In the genomic region with DNA sequence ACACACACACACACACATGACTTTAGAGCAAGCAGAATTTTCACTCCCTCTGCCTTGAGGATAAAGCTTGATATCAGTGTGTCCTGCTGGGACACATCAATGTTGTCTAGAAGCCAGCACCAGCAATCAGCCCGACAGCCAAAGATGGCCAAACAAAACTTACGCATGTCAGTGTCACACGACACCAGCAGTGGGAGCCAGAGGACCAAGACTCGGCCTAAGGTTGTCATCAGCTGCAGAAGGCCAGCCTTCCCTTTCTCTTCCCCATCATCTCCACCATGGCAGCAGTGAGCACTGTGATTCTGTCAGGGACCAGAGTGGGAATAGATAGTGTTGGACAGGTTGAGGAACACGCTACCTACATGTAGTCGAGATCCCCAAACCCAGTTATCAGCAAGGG, we compare ENCODE assay signal across 8 mouse cellular contexts. TPM values are rescaled to one million over a fixed set of nuclear protein-coding genes. Genes with fewer than 3 reads are reported as not detected.
DNase-seq lines count a peak whose midpoint lies in the region; ATAC-seq and TF ChIP-seq lines count a peak whose summit lies in the region.

No protein-coding gene starts in this region.

- no peak overlapping the region for H3K4me3 ChIP-seq in thymus, adult 2 months (ENCODE audit: control insufficient read depth, insufficient read depth, low read length)
- no peak overlapping the region for H3K4me3 ChIP-seq in lung, adult 2 months (replicated peaks; ENCODE audit: extremely low read depth, low read depth, low read length)
- H3K4me3 ChIP-seq in stomach, postnatal 0 days (ENCODE audit: low read depth, low read length) = no peak overlapping the region

- H3K4me2 ChIP-seq in stomach, postnatal 0 days (replicated peaks; ENCODE audit: low read depth) = no peak overlapping the region

- TF ChIP-seq POLR2A in thymus, adult 2 months (IDR thresholded peaks at IDR 0.05; ENCODE audit: control insufficient read depth, extremely low read depth, insufficient read depth, low read length, poor library complexity) = no peak
- no peak for TF ChIP-seq POLR2A in lung, adult 2 months (IDR thresholded peaks at IDR 0.05; ENCODE audit: borderline replicate concordance, extremely low read depth, low read depth, low read length)

- no peak overlapping the region for H3K9ac ChIP-seq in stomach, postnatal 0 days (ENCODE audit: low read length)

- no peak for TF ChIP-seq EP300 in stomach, postnatal 0 days (optimal IDR thresholded peaks at IDR 0.05)

- H3K4me1 ChIP-seq in thymus, adult 2 months (replicated peaks; ENCODE audit: control insufficient read depth, insufficient read depth, low read length) = peaks cover 4% of the 10 kb centered on the region; the same call in 1 of the 2 replicates
- peaks cover 2% of the 10 kb centered on the region; the same call in 1 of the 2 replicates for H3K4me1 ChIP-seq in lung, adult 2 months (ENCODE audit: control insufficient read depth, insufficient read depth, low read length)
- 0 out of 2 replicates have a peak, but pooled peaks cover 3% of the 10 kb centered on the region for H3K4me1 ChIP-seq in stomach, postnatal 0 days (replicated peaks; ENCODE audit: control insufficient read depth, insufficient read depth)

- peak; percentile 44 to 61 for DNase-seq in heart, postnatal 10 days
- no peak for DNase-seq in heart, adult 9 months (ENCODE audit: low spot score in 2 of 2)
- DNase-seq in thymus, adult 2 months = peak; percentile 34
- DNase-seq in thymus, adult 18-20 months = no peak
- peak; percentile 45 for DNase-seq in c-Kit-positive CD71-positive TER-119-positive erythroid progenitor cells, embryonic 14.5 days (ENCODE audit: low spot score)
- DNase-seq in lung, adult 2 months = peak; percentile 17
- peak; percentile 72 for DNase-seq in stomach, postnatal 0 days (ENCODE audit: low spot score)
- no peak for DNase-seq in frontal cortex, postnatal 25 days (ENCODE audit: low spot score in 2 of 2)

- no peaks in the 10 kb centered on the region for H3K27me3 ChIP-seq in thymus, adult 2 months (ENCODE audit: control insufficient read depth, insufficient read depth, low read length)
- no peaks in the 10 kb centered on the region for H3K27me3 ChIP-seq in stomach, postnatal 0 days (ENCODE audit: control insufficient read depth, insufficient read depth, low read length)

- H3K9me3 ChIP-seq in stomach, postnatal 0 days (ENCODE audit: control insufficient read depth, low read length) = no peaks in the 10 kb centered on the region

- no peak for TF ChIP-seq CTCF in thymus, adult 2 months (IDR thresholded peaks at IDR 0.05; ENCODE audit: borderline replicate concordance, control insufficient read depth, extremely low read depth, insufficient read depth, low read length, poor library complexity)
- peak; percentile 79 for TF ChIP-seq CTCF in lung, adult 2 months (IDR thresholded peaks at IDR 0.05; ENCODE audit: insufficient read depth, low read length)
- peak; percentile 87 for TF ChIP-seq CTCF in stomach, postnatal 0 days (IDR thresholded peaks at IDR 0.05; ENCODE audit: low read depth)

- peaks cover 6% of the 10 kb centered on the region; the same call in 1 of the 2 replicates for H3K36me3 ChIP-seq in thymus, adult 2 months (ENCODE audit: control insufficient read depth, insufficient read depth, low read length)
- 0 out of 2 replicates have a peak, but pooled peaks cover 2% of the 10 kb centered on the region for H3K36me3 ChIP-seq in stomach, postnatal 0 days (ENCODE audit: control insufficient read depth, insufficient read depth, low read length)

- intact Hi-C loops in heart, postnatal 10 days (cut with DNase I) = loop anchor here (1.0 to 2.0 kb wide), 2 partner anchors 65 to 111 kb away; no protein-coding TSS in a partner anchor

- ATAC-seq in stomach, postnatal 0 days (ENCODE audit: low FRiP score, low TSS enrichment) = no peak

- 45% methylated on average over 6 of the region's 6 CpGs for WGBS in thymus, adult 2 months
- WGBS in lung, adult 2 months = 47% methylated on average over 6 of the region's 6 CpGs
- WGBS in stomach, postnatal 0 days = 47% methylated on average over 6 of the region's 6 CpGs

- H3K27ac ChIP-seq in thymus, adult 2 months (ENCODE audit: control insufficient read depth, insufficient read depth, low read length) = no peak overlapping the region
- H3K27ac ChIP-seq in stomach, postnatal 0 days (replicated peaks) = no peak overlapping the region

RNA-seq across cellular contexts. Expression of gene Pold3, which starts 2.1 kb away (rescaled TPM):
- 10 to 100 TPM; 14.9 to 16.2 TPM for total RNA-seq in heart, postnatal 10 days (2021)
- polyA plus RNA-seq in thymus, adult 2 months (2012; rRNA removed) = 21.4 and 22.7 TPM in 2 replicates
- 4.7 and 6.8 TPM in 2 replicates for polyA plus RNA-seq in lung, adult 2 months (2012; rRNA removed)
- polyA plus RNA-seq in stomach, postnatal 0 days (2015; fragmentation: Nextera tagmentation; extraction: Ambion mirVana) = 18.6 and 20.3 TPM in 2 replicates

RNA-seq across cellular contexts. Expression of gene Lipt2, which starts 35.6 kb away (rescaled TPM):
- total RNA-seq in heart, postnatal 10 days (2021) = 1 to 10 TPM; 4.4 to 5.0 TPM
- 4.3 and 4.7 TPM in 2 replicates for polyA plus RNA-seq in thymus, adult 2 months (2012; rRNA removed)
- 4.6 and 5.9 TPM in 2 replicates for polyA plus RNA-seq in lung, adult 2 months (2012; rRNA removed)
- polyA plus RNA-seq in stomach, postnatal 0 days (2015; fragmentation: Nextera tagmentation; extraction: Ambion mirVana) = 8.8 and 10.2 TPM in 2 replicates

RNA-seq across cellular contexts. Expression of gene Kcne3, which starts 52.8 kb away (rescaled TPM):
- total RNA-seq in heart, postnatal 10 days (2021) = 1 to 10 TPM in 1 of 2 experiments, under 1 TPM in 1; 0.99 to 2.0 TPM
- polyA plus RNA-seq in thymus, adult 2 months (2012; rRNA removed) = 0.97 and 1.7 TPM in 2 replicates
- 5.8 and 6.4 TPM in 2 replicates for polyA plus RNA-seq in lung, adult 2 months (2012; rRNA removed)
- 3.8 and 4.7 TPM in 2 replicates for polyA plus RNA-seq in stomach, postnatal 0 days (2015; fragmentation: Nextera tagmentation; extraction: Ambion mirVana)

Comparison
In these comparisons a context has a peak if more than half of its experiments do, and no peak if none do; other contexts are left out.
1. DNase-seq: peak in heart, postnatal 10 days (2 of 2), thymus, adult 2 months (single experiment), c-Kit-positive CD71-positive TER-119-positive erythroid progenitor cells, embryonic 14.5 days (single experiment), lung, adult 2 months (single experiment) and stomach, postnatal 0 days (single experiment); none in heart, adult 9 months (0 of 2), thymus, adult 18-20 months (0 of 2) and frontal cortex, postnatal 25 days (0 of 2).